Mouse (Mus musculus) hindbrain, embryonic 14.5 days (tissue): ENCODE measurements at regions not wholly inside any gene's neighbourhood (a gene's known extent, or its start where the extent isn't known, plus 50 kb on each side); places are given as distances from the start of the nearest gene placed in this dataset.

Experiments used
- ATAC-seq: fragments of 200-750 bp; cut with Nextera tagmentation; 2 replicates; pipeline ENCODE4 v1.8.0; 2017; ENCODE audit warnings: moderate number of reproducible peaks, mild to moderate bottlenecking, moderate TSS enrichment, moderate library complexity; ENCODE audit not compliant: low FRiP score
- DNase-seq: peaks from one replicate; pipeline ENCODE4 v3.0.0-alpha.2; 2015; ENCODE audit warnings: low spot score
- H3K27ac ChIP-seq: fragments of 300-500 bp; sonication (generic); 2 replicates; pipeline ENCODE4 v1.5.1; 2014; ENCODE audit warnings: mild to moderate bottlenecking, moderate library complexity
- H3K27me3 ChIP-seq: fragments of 300-500 bp; sonication (generic); 2 replicates; pipeline ENCODE4 v1.6.1; 2014; ENCODE audit warnings: mild to moderate bottlenecking, low read length, mixed read lengths; ENCODE audit not compliant: control insufficient read depth, insufficient read depth
- H3K36me3 ChIP-seq: fragments of 300-500 bp; sonication (generic); replicated peaks from 2 replicates; pipeline ENCODE4 v1.6.1; 2014; ENCODE audit not compliant: control insufficient read depth, insufficient read depth
- H3K4me1 ChIP-seq: fragments of 300-500 bp; sonication (generic); replicated peaks from 2 replicates; pipeline ENCODE4 v1.6.1; 2014; ENCODE audit warnings: antibody characterized with exemption, low read length, mixed read lengths; ENCODE audit not compliant: control insufficient read depth, insufficient read depth
- H3K4me2 ChIP-seq: fragments of 300-500 bp; sonication (generic); replicated peaks from 2 replicates; pipeline ENCODE4 v1.6.1; 2014; ENCODE audit warnings: mild to moderate bottlenecking, moderate library complexity
- H3K4me3 ChIP-seq: fragments of 300-500 bp; sonication (generic); replicated peaks from 2 replicates; pipeline ENCODE4 v1.5.1; 2014; ENCODE audit warnings: mild to moderate bottlenecking, low read length
- H3K9ac ChIP-seq: fragments of 300-500 bp; sonication (generic); 2 replicates; pipeline ENCODE4 v1.6.1; 2014
- H3K9me3 ChIP-seq: fragments of 300-500 bp; sonication (generic); 2 replicates; pipeline ENCODE4 v1.6.1; 2016; ENCODE audit warnings: low read length; ENCODE audit not compliant: control insufficient read depth
- WGBS: fragments of 180-500 bp; shearing (Covaris S2); extraction: QIAGEN DNeasy Blood & Tissue Kit; methylation state at CpG from one replicate; pipeline ENCODE4 v1.1.7; 2014; 5-methylcytosine and 5-hydroxymethylcytosine counted together

- DNase-seq (no peak), ATAC-seq (no peak)
- H3K27ac ChIP-seq: no peak overlapping the region
- H3K4me3 ChIP-seq: no peak overlapping the region
- no peaks in the 10 kb centered on the region for H3K9me3 ChIP-seq
- no peak overlapping the region for H3K9ac ChIP-seq
- WGBS: 92% methylated on average over 5 of the region's 5 CpGs
- H3K4me2 ChIP-seq: no peak overlapping the region
- no peaks in the 10 kb centered on the region for H3K36me3 ChIP-seq
- H3K4me1 ChIP-seq: no peaks in the 10 kb centered on the region
- no peaks in the 10 kb centered on the region for H3K27me3 ChIP-seq
Measured at GRCm38 (mm10) chr3:61241380-61241779, 120.1 kb upstream of the Rap2b start.

- ATAC-seq (no peak; the same call in 1 of the 2 replicates), DNase-seq (peak; percentile 80)
- Histone ChIP-seq H3K27ac (no peak overlapping the region), H3K36me3 (no peaks in the 10 kb centered on the region), H3K4me1 (no peaks in the 10 kb centered on the region), H3K27me3 (no peaks in the 10 kb centered on the region), H3K4me2 (no peak overlapping the region), H3K4me3 (no peak overlapping the region), H3K9ac (no peak overlapping the region), H3K9me3 (no peaks in the 10 kb centered on the region)
- 22% methylated on average over 6 of the region's 6 CpGs for WGBS
Measured at GRCm38 (mm10) chr3:61243876-61244527, 117.4 kb upstream of the Rap2b start.

GRCm38 (mm10) chr3:61246429-61246828 lies 115.0 kb upstream of the Rap2b start:
- Histone ChIP-seq H3K4me3 (no peak overlapping the region), H3K9me3 (no peaks in the 10 kb centered on the region), H3K4me2 (no peak overlapping the region), H3K36me3 (no peaks in the 10 kb centered on the region), H3K9ac (no peak overlapping the region), H3K27ac (no peak overlapping the region), H3K27me3 (no peaks in the 10 kb centered on the region), H3K4me1 (no peaks in the 10 kb centered on the region)
- DNase-seq: no peak
- 81% methylated on average over 4 of the region's 4 CpGs for WGBS
- no peak for ATAC-seq

GRCm38 (mm10) chr3:61247344-61247743 lies 114.1 kb upstream of the Rap2b start:
- H3K9me3 ChIP-seq: no peaks in the 10 kb centered on the region
- no peak overlapping the region for H3K4me3 ChIP-seq
- no peak overlapping the region for H3K27ac ChIP-seq
- ATAC-seq: no peak
- H3K4me2 ChIP-seq: no peak overlapping the region
- H3K27me3 ChIP-seq: no peaks in the 10 kb centered on the region
- no peak overlapping the region for H3K9ac ChIP-seq
- 61% methylated on average over 1 of the region's 1 CpGs for WGBS
- no peak for DNase-seq
- no peaks in the 10 kb centered on the region for H3K4me1 ChIP-seq
- H3K36me3 ChIP-seq: no peaks in the 10 kb centered on the region

- 50% methylated on average over 4 of the region's 4 CpGs for WGBS
- DNase-seq (no peak), ATAC-seq (no peak)
- Histone ChIP-seq H3K4me3 (no peak overlapping the region), H3K4me2 (no peak overlapping the region), H3K9ac (no peak overlapping the region), H3K36me3 (no peaks in the 10 kb centered on the region), H3K27me3 (no peaks in the 10 kb centered on the region), H3K9me3 (no peaks in the 10 kb centered on the region), H3K4me1 (no peaks in the 10 kb centered on the region), H3K27ac (0 out of 2 replicates have a peak overlapping the region, but pooled peaks have one; percentile 12)
Measured at GRCm38 (mm10) chr3:61255232-61255631, 106.2 kb upstream of the Rap2b start.

GRCm38 (mm10) chr3:61255643-61256042 lies 105.8 kb upstream of the Rap2b start:
- no peak for ATAC-seq
- Histone ChIP-seq H3K4me2 (no peak overlapping the region), H3K36me3 (no peaks in the 10 kb centered on the region), H3K9ac (no peak overlapping the region), H3K4me1 (no peaks in the 10 kb centered on the region), H3K27me3 (no peaks in the 10 kb centered on the region), H3K9me3 (no peaks in the 10 kb centered on the region), H3K27ac (no peak overlapping the region), H3K4me3 (no peak overlapping the region)
- 86% methylated on average over 2 of the region's 2 CpGs for WGBS
- DNase-seq: no peak

- 0 out of 2 replicates have a peak, but pooled peaks have one; percentile 34 for ATAC-seq
Measured at GRCm38 (mm10) chr3:61268453-61269335, 92.7 kb upstream of the Rap2b start.

GRCm38 (mm10) chr3:61285924-61286520 lies 75.4 kb upstream of the Rap2b start:
- Histone ChIP-seq H3K9me3 (no peaks in the 10 kb centered on the region), H3K4me1 (no peaks in the 10 kb centered on the region), H3K27ac (no peak overlapping the region), H3K36me3 (no peaks in the 10 kb centered on the region), H3K4me3 (no peak overlapping the region), H3K4me2 (no peak overlapping the region), H3K27me3 (no peaks in the 10 kb centered on the region), H3K9ac (no peak overlapping the region)
- WGBS: 55% methylated on average over 10 of the region's 10 CpGs
- DNase-seq (no peak), ATAC-seq (peak; percentile 43; the same call in 1 of the 2 replicates)

More at GRCm38 (mm10) chr3:61268453-61269335, 92.7 kb upstream of the Rap2b start:
- no peak overlapping the region for H3K4me2 ChIP-seq
- H3K4me3 ChIP-seq: no peak overlapping the region
- no peaks in the 10 kb centered on the region for H3K36me3 ChIP-seq
- no peaks in the 10 kb centered on the region for H3K4me1 ChIP-seq
- no peaks in the 10 kb centered on the region for H3K27me3 ChIP-seq
- no peaks in the 10 kb centered on the region for H3K9me3 ChIP-seq
- DNase-seq: peak; percentile 77
- H3K9ac ChIP-seq: no peak overlapping the region
- 72% methylated on average over 5 of the region's 5 CpGs for WGBS
- no peak overlapping the region for H3K27ac ChIP-seq

- 82% methylated on average over 1 of the region's 1 CpGs for WGBS
- Histone ChIP-seq H3K9ac (no peak overlapping the region), H3K27me3 (no peaks in the 10 kb centered on the region), H3K4me3 (no peak overlapping the region), H3K36me3 (no peaks in the 10 kb centered on the region), H3K4me1 (no peaks in the 10 kb centered on the region), H3K9me3 (no peaks in the 10 kb centered on the region), H3K27ac (no peak overlapping the region), H3K4me2 (no peak overlapping the region)
- DNase-seq: no peak
- ATAC-seq: no peak
Measured at GRCm38 (mm10) chr3:61288195-61288594, 73.2 kb upstream of the Rap2b start.
